Mouse (Mus musculus): ENCODE measurements around the gene Gm49403.

DNA sequence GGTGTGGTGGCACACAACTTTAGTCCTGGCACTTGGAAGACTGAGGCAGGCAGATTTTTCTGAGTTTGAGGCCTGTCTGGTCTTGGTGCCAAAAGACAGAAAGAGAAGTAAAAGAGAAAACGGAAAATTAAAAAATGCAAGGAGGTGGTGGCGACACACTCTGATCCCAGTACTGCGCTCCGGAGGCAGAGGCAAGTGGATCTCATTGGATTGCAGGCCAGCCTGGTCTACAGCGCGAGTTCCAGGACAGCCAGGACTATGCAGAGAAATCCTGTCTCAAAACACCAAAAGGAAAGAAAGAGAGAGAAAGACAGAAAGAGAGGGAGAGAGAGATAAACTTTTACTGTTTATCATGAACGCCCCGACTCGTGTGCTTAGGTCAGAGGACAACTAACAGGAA is 12.9 kb upstream of the Gm49403 start:
- TF ChIP-seq MAFK (IDR thresholded peaks at IDR 0.05; ENCODE audit: insufficient read depth, low read depth, low read length) (no peak), CHD2 (IDR thresholded peaks at IDR 0.05; ENCODE audit: low read depth, low read length) (no peak)

Measured in ES-E14 (cell line).